Mouse (Mus musculus): Measurements from ENCODE around the gene Taf12.

Taf12 gene

DNA sequence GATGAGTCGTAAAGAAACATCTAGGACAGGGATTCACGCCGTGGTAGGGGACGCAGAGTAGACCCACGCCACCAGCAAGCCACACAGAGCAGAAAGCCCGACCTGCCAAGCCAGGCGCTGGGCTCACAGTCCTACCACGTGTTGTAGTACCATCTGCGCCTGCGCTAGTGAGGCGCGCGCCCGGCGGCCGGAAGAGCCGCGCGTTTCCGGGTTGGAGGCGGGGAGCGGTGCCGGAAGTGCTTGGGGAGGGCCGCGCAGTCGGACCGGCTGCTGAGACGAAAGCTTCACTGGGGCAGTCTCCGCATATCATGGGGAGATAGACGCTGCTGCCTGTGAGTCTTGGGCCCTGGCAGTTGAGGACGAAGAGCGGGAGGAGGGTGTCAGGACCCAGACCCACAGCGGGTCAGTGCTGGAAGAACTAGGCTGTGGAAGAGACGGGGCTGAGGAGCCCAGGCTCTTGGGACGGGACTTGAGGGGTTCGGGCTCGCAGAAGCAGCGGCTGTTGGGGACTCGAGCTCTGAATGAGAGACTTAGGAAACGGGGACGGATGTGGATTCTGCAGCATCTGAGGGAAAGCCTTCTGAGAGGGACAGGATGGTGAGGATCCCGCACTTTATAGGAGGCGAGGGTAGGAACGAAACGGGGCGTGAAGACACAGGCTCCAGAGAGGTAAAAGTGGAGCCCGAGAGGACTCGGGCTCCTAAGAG, at the start of gene Taf12:
TSS of gene Taf12 (plus strand) at position 220 of the 707 bp plus-strand sequence.
- DNase-seq (ENCODE audit: low read depth, low spot score): peak; percentile 91

DNA sequence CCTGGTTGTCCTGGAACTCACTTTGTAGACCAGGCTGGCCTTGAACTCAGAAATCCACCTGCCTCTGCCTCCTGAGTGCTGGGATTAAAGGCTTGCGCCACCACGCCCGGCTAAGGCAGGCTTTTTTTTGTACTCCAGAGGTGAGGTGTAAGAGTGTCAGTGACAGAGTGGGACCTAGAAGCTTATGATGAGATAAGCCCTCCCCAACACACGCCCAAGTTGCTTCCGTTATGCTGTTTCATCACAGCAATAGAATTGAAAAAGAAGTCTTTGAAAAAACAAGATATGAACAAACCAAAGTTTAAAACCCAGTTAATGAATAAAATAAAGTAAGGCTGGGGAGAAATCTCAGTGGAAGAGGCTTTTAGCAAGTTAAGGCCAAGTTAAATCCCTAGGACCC, 43.8 kb upstream of the Taf12 start:
- no peak for DNase-seq (ENCODE audit: low read depth, low spot score)

DNA sequence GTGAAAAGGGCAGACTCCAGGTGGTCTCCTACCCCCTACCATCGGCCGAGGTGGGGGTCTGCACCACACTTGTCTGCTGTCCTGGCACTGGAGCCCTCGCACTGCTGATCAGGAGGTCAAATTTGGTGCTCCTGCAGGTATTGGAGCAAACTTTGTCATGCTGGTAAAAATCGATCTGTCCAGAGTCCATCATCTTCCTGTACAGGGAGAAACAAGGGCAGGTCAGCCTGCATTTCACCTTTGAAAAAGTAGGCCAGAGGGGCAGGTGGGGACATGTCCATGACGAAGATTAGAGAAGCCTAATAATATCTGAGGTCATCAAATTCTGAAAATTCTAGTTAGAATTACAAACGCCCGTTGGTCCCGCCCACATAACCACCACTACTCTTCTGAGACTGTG, 39.5 kb upstream of the Taf12 start:
- DNase-seq (ENCODE audit: low read depth, low spot score): no peak

- DNase-seq (ENCODE audit: low read depth, low spot score): no peak
Measured at GRCm38 (mm10) chr4:132238356-132238755, 35.8 kb upstream of the Taf12 start.

GRCm38 (mm10) chr4:132240367-132240766, 33.8 kb upstream of the Taf12 start:
- no peak for DNase-seq (ENCODE audit: low read depth, low spot score)

DNA sequence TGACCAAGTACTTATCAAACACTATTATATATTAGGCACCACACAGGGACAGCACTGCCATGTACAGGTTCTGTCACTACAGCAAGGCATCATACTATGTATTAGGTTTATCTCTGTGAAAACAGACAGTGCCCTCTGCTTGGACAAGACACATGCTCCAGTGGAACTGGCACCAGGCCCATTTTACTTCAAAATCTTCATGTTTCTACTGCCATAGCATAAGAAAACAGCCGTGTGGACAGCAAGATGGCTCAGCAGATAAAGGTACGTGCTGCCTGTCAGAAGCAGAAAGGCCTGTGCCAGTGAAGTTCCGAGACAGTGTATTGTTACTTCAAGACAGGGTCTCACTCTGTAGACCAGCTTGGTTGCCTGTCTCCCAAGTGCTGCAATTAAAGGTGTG, 33.0 kb upstream of the Taf12 start:
- no peak for DNase-seq (ENCODE audit: low read depth, low spot score)

DNA sequence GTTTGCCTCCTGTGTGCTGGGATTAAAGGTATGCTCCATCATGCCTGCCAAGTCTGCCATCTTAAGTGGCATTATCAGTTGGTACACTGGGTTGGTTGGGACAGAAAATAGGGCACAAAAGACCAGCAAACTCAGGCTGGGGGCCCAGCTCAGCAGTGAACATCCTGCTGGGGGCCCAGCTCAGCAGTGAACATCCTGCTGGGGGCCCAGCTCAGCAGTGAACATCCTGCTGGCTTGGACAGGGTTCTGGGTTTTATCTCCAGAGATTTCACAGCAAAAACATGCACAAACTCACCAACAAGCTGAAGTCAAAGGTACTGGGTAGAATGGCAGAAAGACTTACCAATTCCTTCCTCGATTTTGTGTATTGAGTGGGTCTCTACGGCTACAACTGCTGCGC, 28.5 kb upstream of the Taf12 start:
- DNase-seq (ENCODE audit: low read depth, low spot score): no peak

DNA sequence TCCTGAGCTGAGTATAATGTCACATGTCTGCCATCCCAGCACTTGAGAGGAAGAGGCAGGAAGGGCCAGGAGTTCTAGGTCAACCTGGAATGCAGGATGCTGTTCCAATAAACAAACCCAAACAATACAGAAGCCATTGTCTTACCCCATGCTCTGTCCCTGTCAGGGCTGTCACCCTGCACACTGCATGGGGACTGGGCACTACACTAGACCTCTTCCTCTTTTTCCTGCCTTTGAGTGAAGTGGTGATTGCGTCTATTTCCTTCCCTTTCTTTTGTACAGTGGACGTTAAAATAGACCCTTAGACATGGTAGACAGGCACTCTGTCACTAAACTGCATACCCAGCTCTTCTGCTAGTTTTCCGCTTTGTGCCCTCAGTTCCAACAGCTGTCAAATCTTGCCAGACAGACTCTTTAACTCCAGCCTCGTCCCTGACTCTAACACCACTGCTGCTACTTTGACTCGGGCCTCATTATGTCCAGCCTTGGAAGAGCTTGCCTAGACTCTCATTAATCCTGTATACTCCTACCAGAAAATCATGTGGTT, 26.7 kb upstream of the Taf12 start:
- DNase-seq (ENCODE audit: low read depth, low spot score): no peak

- no peak for DNase-seq (ENCODE audit: low read depth, low spot score)
Measured at GRCm38 (mm10) chr4:132251596-132251995, 22.6 kb upstream of the Taf12 start.

GRCm38 (mm10) chr4:132253128-132253527, 21.0 kb upstream of the Taf12 start:
- no peak for DNase-seq (ENCODE audit: low read depth, low spot score)

GRCm38 (mm10) chr4:132253622-132254021, 20.6 kb upstream of the Taf12 start:
- DNase-seq (ENCODE audit: low read depth, low spot score): no peak

- no peak for DNase-seq (ENCODE audit: low read depth, low spot score)
Measured at GRCm38 (mm10) chr4:132254986-132255385, 19.2 kb upstream of the Taf12 start.

- no peak for DNase-seq (ENCODE audit: low read depth, low spot score)
Measured at GRCm38 (mm10) chr4:132256384-132256783, 17.8 kb upstream of the Taf12 start.

DNA sequence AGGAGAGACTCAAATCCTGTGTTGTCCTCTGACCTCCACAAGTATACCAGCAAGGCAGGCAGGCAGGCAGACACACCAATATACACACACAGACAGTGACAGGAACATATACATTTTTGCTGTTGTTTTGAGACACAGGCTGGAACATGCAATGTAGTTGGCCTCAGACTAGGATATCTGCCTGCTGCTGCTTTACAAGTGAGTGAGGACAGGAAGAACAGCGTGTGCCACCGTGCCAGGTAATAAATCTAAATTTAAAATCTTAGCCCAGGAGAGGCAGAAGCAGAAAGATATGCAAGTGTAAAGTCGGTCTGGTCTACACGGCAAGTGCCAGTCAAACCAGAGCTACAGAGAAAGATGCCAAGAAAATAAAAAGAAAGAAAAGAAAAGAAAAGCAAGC, 14.9 kb upstream of the Taf12 start:
- DNase-seq (ENCODE audit: low read depth, low spot score): no peak

DNA sequence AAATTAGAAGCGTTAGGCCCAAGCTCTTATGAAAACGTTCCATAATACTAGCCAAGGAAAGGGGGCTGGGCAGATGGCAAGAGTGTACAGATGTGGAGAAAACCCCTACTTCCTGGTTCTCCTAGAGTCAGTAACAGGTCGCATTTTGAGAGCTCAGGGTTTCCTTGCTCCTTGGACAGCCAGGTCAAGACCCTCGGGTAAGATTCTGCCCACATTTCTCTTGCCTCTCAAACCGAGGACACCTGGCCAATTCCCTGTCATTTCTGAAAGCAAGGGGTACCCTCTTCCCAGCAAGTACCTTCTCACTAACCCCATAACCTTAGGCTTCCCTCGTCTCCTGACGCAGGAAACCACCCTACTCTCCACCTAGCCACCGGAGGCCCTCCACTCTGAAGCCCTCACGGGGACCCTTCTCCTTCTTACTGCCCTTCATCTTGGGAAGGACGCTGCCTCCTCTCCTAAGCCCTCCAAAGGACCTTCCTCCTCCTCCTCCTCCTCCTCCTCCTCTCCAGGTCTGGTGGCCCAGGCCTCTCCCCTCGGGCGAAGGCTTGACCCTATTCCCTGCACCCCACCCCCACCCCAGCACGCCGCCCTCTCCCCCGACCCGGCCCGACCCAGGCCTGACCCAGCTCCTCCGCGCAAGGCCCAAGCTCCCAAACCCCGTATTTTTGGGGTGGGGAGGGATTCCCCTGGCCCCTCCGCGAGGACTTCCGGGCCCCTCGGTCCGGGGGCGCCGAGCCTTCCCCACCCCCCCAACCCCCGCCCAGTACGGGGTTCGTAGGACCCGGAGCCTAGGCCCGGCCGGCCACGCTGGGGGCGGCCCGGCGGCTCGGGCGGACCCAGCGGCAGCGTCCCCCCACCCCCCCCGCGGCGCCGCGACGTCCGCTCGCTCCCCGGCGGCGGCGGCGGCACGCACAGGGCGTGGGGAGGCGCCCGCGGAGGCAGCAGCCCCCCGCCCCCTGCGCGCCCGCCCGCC, 13.5 kb upstream of the Taf12 start:
- no peak for DNase-seq (ENCODE audit: low read depth, low spot score)

GRCm38 (mm10) chr4:132261514-132262357, 12.4 kb upstream of the Taf12 start, which contains the start of gene Gmeb1:
TSS of gene Gmeb1 (minus strand) at chr4:132261602.
- no peak for DNase-seq (ENCODE audit: low read depth, low spot score)

DNA sequence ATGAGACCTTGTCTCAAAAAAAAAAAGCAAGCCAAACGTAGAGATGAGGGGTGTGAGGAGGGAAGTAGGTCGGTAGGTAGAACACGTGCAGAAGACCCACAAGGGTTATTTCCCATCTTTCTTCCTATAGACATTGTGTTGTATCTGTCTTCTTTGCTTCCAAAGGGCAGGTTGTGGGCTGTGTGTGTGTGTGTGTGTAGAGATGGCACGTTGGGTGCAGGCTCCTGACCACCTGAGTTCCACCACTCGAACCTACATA, 11.9 kb upstream of the Taf12 start:
- no peak for DNase-seq (ENCODE audit: low read depth, low spot score)

- DNase-seq (ENCODE audit: low read depth, low spot score): no peak
Measured at GRCm38 (mm10) chr4:132263313-132263712, 10.9 kb upstream of the Taf12 start.

DNA sequence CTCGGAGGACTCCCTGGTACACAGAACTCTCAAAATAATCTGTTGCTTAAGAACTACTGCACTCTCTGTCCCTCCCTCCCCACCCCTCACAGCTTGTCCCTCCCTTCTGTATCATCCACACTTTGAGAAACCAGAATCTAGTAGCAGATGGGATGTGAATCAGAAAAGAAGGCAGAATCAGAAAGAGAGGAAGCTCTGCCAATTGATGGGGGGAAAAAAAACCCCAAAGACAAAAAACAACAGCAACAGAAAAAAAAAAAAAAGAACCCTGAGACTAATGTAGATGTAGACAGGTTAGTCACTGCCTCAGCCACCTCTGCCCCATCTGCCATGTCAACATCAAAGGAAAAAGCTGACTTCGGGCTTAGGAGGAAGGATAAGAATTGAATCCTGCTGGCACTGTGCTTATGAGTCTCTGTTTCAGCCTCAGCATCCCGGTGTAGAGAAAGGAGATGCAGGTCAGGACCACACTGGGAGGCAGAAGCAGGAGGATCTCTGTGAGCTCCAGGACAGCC, 7.3 kb upstream of the Taf12 start:
- DNase-seq (ENCODE audit: low read depth, low spot score): no peak

GRCm38 (mm10) chr4:132268871-132269739, 5.1 kb upstream of the Taf12 start:
- DNase-seq (ENCODE audit: low read depth, low spot score): no peak

Data from embryo, embryonic 11.5 days (tissue).